Mouse (Mus musculus): ENCODE results near the gene Cacna2d2.

The Cacna2d2 gene

DNA sequence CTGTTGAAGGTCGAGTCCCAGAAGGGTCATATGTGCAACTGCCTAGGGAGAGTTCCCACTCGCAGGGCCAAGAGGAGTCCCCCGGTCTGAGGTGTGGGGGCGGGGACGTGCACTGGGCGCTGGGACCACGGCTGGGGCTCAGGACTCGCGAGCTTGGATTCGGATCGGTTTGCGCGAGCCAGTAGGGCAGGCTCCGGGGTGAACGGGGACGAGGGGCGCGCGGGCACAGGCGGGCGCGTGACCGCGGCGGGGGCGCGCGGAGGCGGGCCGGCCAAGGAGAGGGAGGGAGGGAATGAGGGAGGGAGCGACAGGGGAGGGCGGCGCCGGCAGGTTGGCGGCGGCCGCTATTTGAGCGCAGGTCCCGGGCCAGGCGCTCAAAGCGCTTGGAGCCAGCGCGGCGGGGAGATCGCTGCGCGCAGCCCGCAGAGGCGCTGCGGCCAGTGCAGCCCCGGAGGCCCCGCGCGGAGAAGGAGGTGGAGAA, at the start of gene Cacna2d2:
Cacna2d2 (plus strand) TSS at position 122 of the 481 bp plus-strand sequence.
- peak; percentile 81 for DNase-seq

GRCm38 (mm10) chr9:107354826-107355225, 44.6 kb upstream of the Cacna2d2 start:
- no peak for DNase-seq

- peak; percentile 77 for DNase-seq
Measured at GRCm38 (mm10) chr9:107355870-107356765, 43.3 kb upstream of the Cacna2d2 start.

DNA sequence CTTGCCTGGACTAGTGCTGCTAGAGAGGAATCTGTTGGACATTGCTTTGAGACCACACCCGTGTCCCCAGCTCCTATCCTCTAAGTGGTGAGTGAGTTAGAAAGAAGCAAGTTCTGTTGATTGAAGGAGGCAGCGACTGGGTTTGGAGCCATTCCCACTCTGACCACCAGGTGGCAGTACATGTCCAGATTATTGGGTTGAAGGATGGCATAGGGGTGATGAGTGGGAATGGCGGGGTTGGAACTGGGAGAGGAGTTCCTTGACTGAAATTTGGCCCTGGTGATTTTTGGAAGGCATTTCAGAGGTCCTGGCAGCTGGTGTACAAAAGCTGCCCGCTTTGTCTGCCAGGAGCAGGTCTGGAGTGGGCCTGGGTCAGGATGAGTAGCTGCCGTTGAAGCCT, 41.8 kb upstream of the Cacna2d2 start:
- DNase-seq: peak; percentile 76

DNA sequence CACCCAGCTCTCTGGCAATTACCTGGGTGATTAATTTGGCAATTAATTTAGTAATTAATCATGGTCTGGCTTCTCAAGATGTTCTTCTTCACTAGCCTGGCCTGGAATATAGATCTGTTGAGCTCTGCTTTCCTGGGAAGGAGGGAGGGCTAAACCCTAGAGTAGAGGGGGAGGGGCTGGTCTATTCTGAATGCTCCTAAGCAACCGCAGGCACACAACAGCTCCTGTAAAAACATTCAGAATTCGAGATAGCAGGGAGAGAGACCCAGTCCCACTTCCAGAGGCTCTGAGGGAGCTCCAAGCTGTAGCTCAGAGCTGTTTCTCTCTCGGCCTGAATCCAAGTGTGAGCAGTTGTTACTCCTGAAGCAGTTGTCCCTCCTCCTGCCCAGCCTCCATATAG, 38.4 kb upstream of the Cacna2d2 start:
- DNase-seq: no peak

GRCm38 (mm10) chr9:107366644-107367043, 32.8 kb upstream of the Cacna2d2 start:
- DNase-seq: peak; percentile 74

- DNase-seq: no peak
Measured at GRCm38 (mm10) chr9:107368302-107368701, 31.1 kb upstream of the Cacna2d2 start.

GRCm38 (mm10) chr9:107369270-107370105, 29.9 kb upstream of the Cacna2d2 start:
- DNase-seq: no peak

DNA sequence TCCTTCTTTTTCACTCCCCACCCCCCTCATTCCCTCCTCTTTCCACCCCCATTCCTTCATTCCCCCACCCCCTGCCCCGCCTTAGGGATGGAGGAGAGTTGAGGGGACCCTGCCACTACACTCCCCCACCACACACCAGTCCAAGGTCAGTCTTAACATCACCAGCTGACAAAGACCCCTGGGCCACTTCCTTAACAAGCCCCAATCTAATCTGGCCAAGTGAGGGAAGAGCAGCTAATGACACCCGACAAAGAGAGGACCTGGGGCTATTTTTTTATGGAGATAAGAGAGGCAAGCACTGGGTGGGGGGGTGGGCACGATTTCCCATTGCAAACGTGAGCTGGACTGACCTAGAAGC, 29.3 kb upstream of the Cacna2d2 start:
- no peak for DNase-seq

DNA sequence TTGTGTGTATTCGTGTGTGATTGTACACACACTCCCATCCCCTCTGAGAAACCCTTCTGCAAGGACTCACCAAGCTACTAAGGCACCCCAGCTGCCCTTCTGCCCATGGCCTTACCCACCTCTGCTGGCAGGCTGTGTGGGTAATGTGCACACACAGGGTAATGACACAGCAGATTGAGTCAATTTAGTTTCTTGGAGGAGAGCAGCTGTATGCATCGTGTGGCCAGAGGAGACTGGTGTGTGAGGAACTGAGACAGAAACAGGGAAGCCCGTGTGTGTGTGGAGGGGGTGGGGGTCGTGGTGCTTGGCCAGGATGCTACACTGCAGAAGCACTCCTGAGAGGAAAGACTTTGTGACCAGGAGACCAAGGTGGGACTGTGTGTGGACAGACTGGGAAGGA, 27.0 kb upstream of the Cacna2d2 start:
- no peak for DNase-seq

DNA sequence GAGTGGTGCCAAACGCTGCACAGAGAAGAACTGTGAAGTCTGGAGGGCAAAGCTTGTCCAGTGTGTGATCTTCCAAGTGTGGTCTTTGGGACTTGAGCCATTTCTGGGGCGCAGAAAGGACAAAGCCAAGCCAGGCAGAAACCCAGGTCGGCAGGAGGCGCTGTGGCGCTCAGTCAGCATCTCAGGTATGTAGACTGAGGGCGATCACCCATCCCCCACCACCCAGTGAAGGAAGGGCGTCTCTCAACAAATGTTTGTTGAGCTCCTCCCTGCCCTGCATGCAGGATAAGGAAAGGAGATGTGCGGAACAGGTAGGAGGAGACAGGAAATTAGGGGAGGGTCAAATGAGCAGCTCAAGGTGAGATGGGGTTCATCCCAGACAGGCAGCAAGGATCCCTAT, 24.8 kb upstream of the Cacna2d2 start:
- DNase-seq: peak; percentile 53

- DNase-seq: no peak
Measured at GRCm38 (mm10) chr9:107375451-107375850, 24.0 kb upstream of the Cacna2d2 start.

DNA sequence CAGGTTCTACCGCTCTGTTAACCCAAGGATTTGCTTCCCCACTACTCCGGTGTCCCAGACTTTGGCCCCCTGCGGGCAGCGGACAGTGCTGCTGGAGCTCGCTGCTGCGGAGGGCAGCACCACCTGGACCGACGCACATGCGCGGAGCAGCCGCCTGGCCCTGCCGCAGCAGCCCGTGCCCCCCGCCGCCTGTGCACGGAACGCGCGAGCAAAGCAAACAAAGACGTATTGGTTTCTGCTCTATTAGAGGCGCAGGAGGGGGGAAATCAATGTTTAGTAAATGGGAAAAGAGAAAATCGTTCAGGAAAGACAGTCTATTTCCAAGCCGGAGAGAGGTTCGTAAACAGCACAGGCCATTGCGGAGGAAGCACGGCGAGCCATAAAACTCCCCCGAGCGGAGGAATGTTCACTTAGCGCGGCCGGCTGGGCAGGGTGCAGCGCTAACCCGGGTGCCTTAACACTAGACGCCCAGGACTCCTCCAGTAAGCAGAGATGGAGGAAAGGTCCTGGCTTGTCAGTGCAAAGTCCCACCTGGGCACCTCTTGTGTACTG, 21.4 kb upstream of the Cacna2d2 start:
- peak; percentile 73 for DNase-seq

DNA sequence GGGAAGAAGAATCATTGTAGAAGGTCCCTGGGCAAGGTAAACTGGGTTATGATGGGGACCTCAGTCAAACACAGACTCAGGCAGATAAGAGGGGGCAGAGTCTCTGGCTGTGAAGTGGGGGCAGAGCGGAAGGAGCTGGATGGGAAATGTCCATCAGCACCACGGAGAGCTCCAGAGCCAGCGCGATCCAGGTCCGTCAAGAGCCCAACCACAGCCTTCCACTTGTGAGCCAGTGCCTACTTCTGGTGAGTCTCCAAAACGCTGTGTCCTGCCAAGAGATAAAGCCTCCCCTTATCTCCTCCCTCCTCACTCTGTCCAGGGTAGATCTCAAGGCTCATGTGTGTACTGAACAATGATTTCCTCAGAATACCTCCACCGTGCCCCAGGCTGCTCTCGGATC, 17.7 kb upstream of the Cacna2d2 start:
- peak; percentile 73 for DNase-seq

DNA sequence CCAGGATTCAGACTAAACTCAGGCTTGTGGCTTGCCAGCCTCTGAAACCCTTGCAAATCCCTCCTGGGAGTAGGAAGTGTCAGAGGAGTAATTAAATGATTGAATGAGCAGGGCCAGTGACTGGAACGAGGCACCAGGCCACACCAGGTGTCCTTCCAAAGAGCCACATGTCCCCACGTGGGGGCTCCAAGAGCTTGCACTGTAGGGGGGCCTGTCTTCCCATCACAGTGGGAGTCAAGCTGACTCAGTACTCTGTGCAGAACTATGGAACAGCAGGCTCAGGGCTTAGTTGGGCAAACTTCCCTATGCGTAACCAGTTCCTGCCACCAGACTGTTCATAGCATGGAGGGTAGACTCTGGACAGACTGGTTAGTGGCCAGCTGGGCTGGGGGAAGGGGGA, 15.0 kb upstream of the Cacna2d2 start:
- no peak for DNase-seq

- DNase-seq: no peak
Measured at GRCm38 (mm10) chr9:107386722-107387121, 12.7 kb upstream of the Cacna2d2 start.

GRCm38 (mm10) chr9:107387708-107388107, 11.7 kb upstream of the Cacna2d2 start:
- no peak for DNase-seq

DNA sequence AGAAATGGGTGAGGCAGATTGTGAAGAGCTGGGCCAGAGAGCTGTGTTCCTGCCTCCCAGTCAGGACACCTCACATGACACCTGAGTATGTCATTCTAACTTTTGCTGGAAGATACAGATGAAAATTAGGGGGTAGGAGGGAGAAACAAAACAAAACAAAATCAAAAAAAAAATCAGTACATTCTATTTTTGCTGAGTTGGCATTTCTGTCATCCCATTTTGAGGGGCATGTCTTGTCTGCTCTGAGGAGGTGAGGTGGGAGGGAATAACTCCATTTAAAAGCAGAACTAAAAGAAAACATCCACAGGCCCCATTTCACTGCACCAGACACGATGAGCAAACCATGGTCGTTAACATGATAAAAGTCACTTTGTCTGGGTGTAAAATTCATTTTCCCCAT, 11.1 kb upstream of the Cacna2d2 start:
- no peak for DNase-seq

GRCm38 (mm10) chr9:107396397-107396796, 3.0 kb upstream of the Cacna2d2 start:
- no peak for DNase-seq

DNA sequence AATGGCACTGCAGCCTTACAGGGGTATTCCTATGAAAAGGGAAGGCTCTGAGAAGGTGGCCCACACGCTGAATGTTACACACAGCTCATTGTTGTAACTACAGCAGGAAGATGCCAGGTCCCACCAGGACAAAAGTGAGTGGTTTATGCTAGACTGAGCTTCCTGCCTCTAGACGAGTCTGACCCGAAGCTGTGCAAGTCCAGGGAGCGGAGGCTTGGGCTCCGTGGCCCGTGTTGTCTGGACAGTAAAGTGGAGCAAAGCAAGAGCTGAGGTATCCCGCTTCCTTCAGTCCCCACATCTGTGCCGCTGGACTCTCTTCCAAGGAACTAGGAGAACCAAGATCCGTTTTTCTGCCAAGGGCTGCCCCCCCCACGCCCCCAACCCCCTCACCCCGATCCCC, 444 bp upstream of the Cacna2d2 start:
- no peak for DNase-seq

GRCm38 (mm10) chr9:107400060-107400511, 674 bp downstream of the Cacna2d2 start:
- peak; percentile 65 for DNase-seq

- DNase-seq: no peak
Measured at GRCm38 (mm10) chr9:107400666-107401285, 1.4 kb downstream of the Cacna2d2 start.

- DNase-seq: no peak
Measured at GRCm38 (mm10) chr9:107403116-107403515, 3.7 kb downstream of the Cacna2d2 start.

All from embryo, embryonic 11 days (tissue).